Mouse (Mus musculus) embryonic fibroblast, embryonic 13.5 days (primary cell): ENCODE results near the gene Lmo7.

ENCODE experiments used
- CTCF ChIP-seq: IDR thresholded peaks from 2 replicates; pipeline ENCODE4 v1.5.1; 2011; ENCODE audit warnings: mild to moderate bottlenecking, control low read depth, low read length, moderate library complexity, borderline replicate concordance; ENCODE audit not compliant: insufficient read depth
- POLR2A ChIP-seq: IDR thresholded peaks from 2 replicates; pipeline ENCODE4 v1.6.1; 2011; ENCODE audit warnings: low read depth, mild to moderate bottlenecking, control low read depth, low read length, moderate library complexity

DNA sequence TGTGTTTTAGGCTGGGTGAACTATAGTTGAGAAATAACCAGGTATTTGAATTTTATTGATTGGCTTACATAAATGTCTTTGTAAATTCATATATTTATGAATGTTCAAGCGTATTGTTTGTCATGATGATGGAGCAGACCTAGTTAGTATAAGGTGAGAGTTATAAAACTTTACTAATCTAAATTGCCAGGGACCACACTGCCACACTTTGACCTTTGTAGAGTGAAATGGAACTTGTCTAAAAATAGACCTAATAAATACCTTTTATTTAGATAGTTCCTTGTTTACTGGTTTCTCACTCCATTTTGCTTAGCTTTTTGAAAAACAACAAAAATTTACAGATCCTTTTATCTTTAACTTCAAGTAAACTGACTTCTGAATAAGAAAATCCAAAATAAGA is 123.5 kb downstream of the Lmo7 start:
- no peak for TF ChIP-seq POLR2A
- TF ChIP-seq CTCF = no peak
